Mouse (Mus musculus): ENCODE measurements around the gene Pkp4.

Pkp4 gene

GRCm38 (mm10) chr2:59184107-59185064 is 23.7 kb downstream of the Pkp4 start:
- no peak for DNase-seq (ENCODE audit: low spot score)

- DNase-seq (ENCODE audit: low spot score): no peak
These were observed 25.5 kb downstream of the Pkp4 start for GRCm38 (mm10) chr2:59186122-59186521.

GRCm38 (mm10) chr2:59186966-59187365 is 26.3 kb downstream of the Pkp4 start:
- no peak for DNase-seq (ENCODE audit: low spot score)

GRCm38 (mm10) chr2:59188306-59188705 is 27.7 kb downstream of the Pkp4 start:
- no peak for DNase-seq (ENCODE audit: low spot score)

GRCm38 (mm10) chr2:59189661-59190185 is 29.1 kb downstream of the Pkp4 start:
- no peak for DNase-seq (ENCODE audit: low spot score)

GRCm38 (mm10) chr2:59190186-59190585 is 29.5 kb downstream of the Pkp4 start:
- no peak for DNase-seq (ENCODE audit: low spot score)

GRCm38 (mm10) chr2:59191466-59191865 is 30.8 kb downstream of the Pkp4 start:
- no peak for DNase-seq (ENCODE audit: low spot score)

- no peak for DNase-seq (ENCODE audit: low spot score)
These were observed 32.5 kb downstream of the Pkp4 start for GRCm38 (mm10) chr2:59193117-59193516.

- DNase-seq (ENCODE audit: low spot score): no peak
These were observed 36.5 kb downstream of the Pkp4 start for GRCm38 (mm10) chr2:59197156-59197555.

- no peak for DNase-seq (ENCODE audit: low spot score)
These were observed 38.9 kb downstream of the Pkp4 start for GRCm38 (mm10) chr2:59199476-59199976.

GRCm38 (mm10) chr2:59200511-59200910 is 39.9 kb downstream of the Pkp4 start:
- DNase-seq (ENCODE audit: low spot score): no peak

- DNase-seq (ENCODE audit: low spot score): no peak
These were observed 42.3 kb downstream of the Pkp4 start for GRCm38 (mm10) chr2:59202930-59203329.

GRCm38 (mm10) chr2:59203627-59204425 is 43.2 kb downstream of the Pkp4 start:
- no peak for DNase-seq (ENCODE audit: low spot score)

- no peak for DNase-seq (ENCODE audit: low spot score)
These were observed 44.4 kb downstream of the Pkp4 start for GRCm38 (mm10) chr2:59205092-59205491.

- DNase-seq (ENCODE audit: low spot score): no peak
These were observed 45.5 kb downstream of the Pkp4 start for GRCm38 (mm10) chr2:59206190-59206589.

- no peak for DNase-seq (ENCODE audit: low spot score)
These were observed 46.6 kb downstream of the Pkp4 start for GRCm38 (mm10) chr2:59207240-59207639.

GRCm38 (mm10) chr2:59207725-59208124 is 47.1 kb downstream of the Pkp4 start:
- DNase-seq (ENCODE audit: low spot score): no peak

- DNase-seq (ENCODE audit: low spot score): no peak
These were observed 47.6 kb downstream of the Pkp4 start for GRCm38 (mm10) chr2:59208276-59208675.

- no peak for DNase-seq (ENCODE audit: low spot score)
These were observed 50.4 kb downstream of the Pkp4 start for GRCm38 (mm10) chr2:59211051-59211450.

- DNase-seq (ENCODE audit: low spot score): no peak
These were observed 51.8 kb downstream of the Pkp4 start for GRCm38 (mm10) chr2:59212430-59212829.

GRCm38 (mm10) chr2:59212846-59213245 is 52.2 kb downstream of the Pkp4 start:
- no peak for DNase-seq (ENCODE audit: low spot score)

- no peak for DNase-seq (ENCODE audit: low spot score)
These were observed 57.3 kb downstream of the Pkp4 start for GRCm38 (mm10) chr2:59217931-59218330.
